Mouse (Mus musculus): ENCODE data around the gene Arfgap2. TPM values are rescaled to one million over a fixed set of nuclear protein-coding genes. Genes with fewer than 3 reads are reported as not detected.

Arfgap2 gene
- polyA plus RNA-seq, 1 experiment: 34.7 TPM

DNA sequence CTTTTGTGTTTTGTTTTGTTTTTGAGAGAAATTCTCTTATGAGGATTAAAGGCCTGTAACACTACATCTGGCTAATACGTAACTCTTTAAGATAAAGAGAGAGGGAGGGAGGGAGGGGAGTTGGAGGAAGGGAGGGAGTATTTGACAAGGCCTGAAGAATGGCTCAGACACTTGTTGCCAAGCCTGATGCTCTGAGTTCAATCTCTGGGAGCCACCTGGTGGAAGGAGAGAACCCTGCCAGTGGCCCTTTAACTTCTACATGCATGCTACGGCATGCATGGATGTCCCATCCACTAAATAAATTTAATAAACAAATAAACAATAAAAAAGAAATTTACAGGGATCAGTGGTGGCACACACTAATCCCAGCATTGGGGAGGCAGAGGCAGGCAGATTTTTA, 37.1 kb downstream of the Arfgap2 start:
- DNase-seq (ENCODE audit: low read depth, low spot score): no peak
- 51% methylated on average over 2 of the region's 2 CpGs for WGBS

GRCm38 (mm10) chr2:91302845-91303244, 38.1 kb downstream of the Arfgap2 start:
- WGBS: 94% methylated on average over 3 of the region's 3 CpGs
- no peak for DNase-seq (ENCODE audit: low read depth, low spot score)

- WGBS: 97% methylated on average over 9 of the region's 9 CpGs
Observed at GRCm38 (mm10) chr2:91305926-91306325, 41.2 kb downstream of the Arfgap2 start.

DNA sequence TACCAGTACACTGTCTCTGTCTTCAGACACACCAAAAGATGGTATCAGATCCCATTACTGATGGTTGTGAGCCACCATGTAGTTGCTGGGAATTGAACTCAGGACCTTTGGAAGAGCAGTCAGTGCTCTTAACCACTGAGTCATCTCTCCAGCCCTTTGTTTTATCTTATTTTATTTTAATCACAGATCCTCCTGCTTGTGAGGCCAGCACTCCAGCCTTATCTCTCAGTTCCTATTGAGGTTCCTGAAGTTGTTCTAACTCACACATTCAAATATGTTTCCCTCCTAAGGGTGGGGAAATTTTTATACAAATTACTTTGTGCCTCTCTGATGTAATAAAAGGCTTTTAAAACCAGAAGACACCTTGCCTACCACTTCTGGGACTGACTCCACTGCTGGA, 41.8 kb downstream of the Arfgap2 start:
- no peak for DNase-seq (ENCODE audit: low read depth, low spot score)

More at GRCm38 (mm10) chr2:91305926-91306325, 41.2 kb downstream of the Arfgap2 start:
- no peak for DNase-seq (ENCODE audit: low read depth, low spot score)

- 15% methylated on average over 5 of the region's 5 CpGs for WGBS
- DNase-seq (ENCODE audit: low read depth, low spot score): no peak
Observed at GRCm38 (mm10) chr2:91308680-91309079, 43.9 kb downstream of the Arfgap2 start.

GRCm38 (mm10) chr2:91309546-91309945, 44.8 kb downstream of the Arfgap2 start:
- DNase-seq (ENCODE audit: low read depth, low spot score): no peak
- WGBS: 30% methylated on average over 3 of the region's 3 CpGs

DNA sequence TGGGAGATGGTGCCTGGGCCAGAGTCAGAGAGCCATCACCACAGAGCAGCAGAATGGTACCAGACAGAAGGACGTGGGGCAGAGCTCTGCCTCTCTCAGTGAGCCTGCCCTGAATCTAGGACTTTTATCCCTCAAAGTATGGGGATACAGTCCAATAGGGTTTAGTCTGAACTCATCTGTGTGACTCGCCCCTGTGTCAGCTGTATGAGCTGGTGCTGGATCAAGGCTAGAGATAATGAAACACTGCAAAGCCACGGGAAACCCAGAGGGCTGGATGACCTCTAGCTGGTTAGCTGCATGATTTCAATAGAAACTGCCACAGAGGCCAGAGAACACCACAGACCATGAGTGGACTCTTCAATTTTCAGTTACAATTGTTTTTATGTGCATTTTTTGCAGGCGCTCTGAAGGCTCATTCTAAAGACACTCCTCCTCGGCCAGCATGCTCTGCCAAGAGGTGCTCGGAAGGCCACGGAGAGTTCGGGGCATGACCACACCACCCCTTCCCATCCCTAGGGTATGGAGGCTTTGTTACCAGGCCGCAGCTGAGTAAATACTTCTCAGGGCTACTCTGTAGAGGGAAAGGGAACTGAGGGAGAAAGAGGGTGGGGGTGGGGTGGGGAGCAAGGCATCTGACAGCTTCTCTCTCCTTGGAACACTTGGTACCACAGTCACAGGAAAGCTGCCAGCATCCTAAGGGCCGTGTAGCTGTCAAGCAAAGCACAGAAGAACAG, 48.0 kb downstream of the Arfgap2 start:
- no peak for DNase-seq (ENCODE audit: low read depth, low spot score)
- WGBS: 35% methylated on average over 10 of the region's 10 CpGs

DNA sequence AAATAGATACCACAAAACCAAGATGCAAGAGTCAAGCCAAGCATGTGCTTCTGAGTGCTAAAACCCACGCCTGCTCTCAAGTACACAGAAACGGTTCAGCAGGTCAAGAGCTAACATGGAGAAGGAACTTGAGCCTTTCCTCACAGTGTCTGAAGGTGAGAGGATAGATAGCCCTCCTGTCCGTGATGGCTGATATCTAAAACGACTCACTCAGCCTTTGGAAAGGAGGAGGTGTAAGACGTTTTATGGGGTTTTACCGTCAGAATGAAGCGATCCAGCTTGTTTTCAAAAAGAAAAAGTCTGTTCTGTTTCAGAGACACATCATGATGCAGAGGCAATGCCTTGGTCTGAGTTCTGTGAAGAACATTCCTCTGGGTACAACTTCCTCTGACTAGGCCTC, 49.4 kb downstream of the Arfgap2 start:
- DNase-seq (ENCODE audit: low read depth, low spot score): no peak
- 82% methylated on average over 7 of the region's 7 CpGs for WGBS

- DNase-seq (ENCODE audit: low read depth, low spot score): no peak
- 42% methylated on average over 10 of the region's 10 CpGs for WGBS
Observed at GRCm38 (mm10) chr2:91320559-91321529, 56.1 kb downstream of the Arfgap2 start.

GRCm38 (mm10) chr2:91321923-91322322, 57.1 kb downstream of the Arfgap2 start:
- no peak for DNase-seq (ENCODE audit: low read depth, low spot score)
- 34% methylated on average over 2 of the region's 2 CpGs for WGBS

DNA sequence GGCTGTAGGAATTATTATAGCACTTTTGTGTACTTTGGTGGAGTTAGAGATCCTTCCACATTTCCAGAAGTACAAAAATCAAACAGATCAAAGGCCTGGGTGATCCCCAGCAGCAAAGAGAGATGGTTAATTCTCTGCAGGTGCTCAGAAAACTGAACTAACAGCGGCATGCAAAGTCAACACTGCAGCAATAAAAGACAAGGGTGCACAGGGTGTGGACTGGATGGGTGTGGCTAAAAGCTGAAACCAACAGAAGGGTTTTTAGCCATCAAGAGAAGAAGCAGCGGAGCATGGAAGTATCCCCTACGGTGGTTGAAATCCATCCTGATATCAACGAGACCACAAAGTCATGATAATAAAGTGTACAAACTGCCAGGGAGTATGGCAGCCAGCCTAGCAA, 57.7 kb downstream of the Arfgap2 start:
- 25% methylated on average over 4 of the region's 4 CpGs for WGBS
- DNase-seq (ENCODE audit: low read depth, low spot score): peak; percentile 67

DNA sequence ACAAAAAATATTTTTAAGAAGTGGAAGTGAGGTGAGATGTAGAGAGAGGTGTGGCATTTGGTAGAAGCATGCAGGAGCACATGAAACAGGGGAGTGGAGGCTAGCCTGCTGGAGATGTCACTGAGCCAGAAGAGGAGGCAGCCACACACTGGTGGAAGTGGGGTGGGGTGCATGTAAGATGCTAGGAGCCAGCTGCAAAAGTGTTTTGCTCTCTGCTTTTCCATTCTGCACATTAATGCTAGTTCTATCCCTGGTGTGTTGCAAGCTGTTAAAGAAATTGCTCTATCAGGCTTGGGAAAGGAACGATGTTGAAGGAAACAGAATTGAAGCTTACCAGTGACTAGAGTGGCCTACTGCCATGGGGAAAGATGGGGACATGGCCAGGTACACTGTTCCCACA, 59.6 kb downstream of the Arfgap2 start:
- WGBS: 76% methylated on average over 1 of the region's 1 CpGs
- DNase-seq (ENCODE audit: low read depth, low spot score): no peak

DNA sequence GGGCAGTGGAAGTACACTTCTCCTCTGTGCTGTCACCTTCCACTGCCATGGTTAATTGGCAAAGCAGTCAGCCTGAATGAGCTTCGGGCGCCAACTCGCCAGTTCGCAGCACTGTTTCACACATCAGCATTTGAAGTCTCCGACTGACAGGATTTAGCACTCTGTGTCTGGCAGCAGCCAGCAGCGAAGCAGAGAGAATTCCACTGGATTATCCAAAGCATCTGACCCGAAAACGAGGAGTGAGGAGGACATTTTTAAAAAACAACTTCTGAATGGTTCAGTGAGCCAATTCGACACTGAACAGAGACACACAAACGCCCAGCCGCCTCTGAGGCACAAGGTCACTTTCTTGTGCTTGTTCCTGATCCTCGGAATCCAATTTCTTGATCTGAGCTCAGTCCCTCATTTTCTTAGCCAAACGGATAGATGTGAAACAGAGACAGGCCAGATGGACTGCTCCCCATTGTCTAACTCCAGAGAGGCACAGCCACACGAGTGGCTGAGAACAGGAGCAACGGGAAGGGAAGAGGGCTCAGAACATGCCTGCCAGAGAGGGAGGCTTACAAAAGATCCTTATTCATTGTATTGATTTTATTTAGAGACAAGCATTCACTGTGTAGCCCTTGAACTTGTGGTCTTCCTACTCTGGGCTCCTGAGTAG, 60.1 kb downstream of the Arfgap2 start:
- WGBS: 74% methylated on average over 15 of the region's 15 CpGs
- no peak for DNase-seq (ENCODE audit: low read depth, low spot score)

Other genes with a start within 250 kb of the Arfgap2 start
- gene Rapsn, start 229.4 kb upstream of the Arfgap2 start, polyA plus RNA-seq (2012; rRNA removed): 0.49 and 0.50 TPM in 2 replicates
- 112 and 116 TPM in 2 replicates for gene Psmc3, start 211.0 kb upstream of the Arfgap2 start, polyA plus RNA-seq (2012; rRNA removed)
- gene Slc39a13, start 194.6 kb upstream of the Arfgap2 start, polyA plus RNA-seq (2012; rRNA removed): 21.4 and 22.7 TPM in 2 replicates
- gene Spi1, start 182.6 kb upstream of the Arfgap2 start, polyA plus RNA-seq (2012; rRNA removed): 26.7 and 32.6 TPM in 2 replicates
- gene Mybpc3, start 146.8 kb upstream of the Arfgap2 start, polyA plus RNA-seq (2012; rRNA removed): 0.10 and 0.11 TPM in 2 replicates
- gene Madd, start 81.1 kb upstream of the Arfgap2 start, polyA plus RNA-seq (2012; rRNA removed): 11.2 and 16.8 TPM in 2 replicates
- 70.2 and 109 TPM in 2 replicates for gene Nr1h3, start 62.1 kb upstream of the Arfgap2 start, polyA plus RNA-seq (2012; rRNA removed)
- gene Acp2, start 62.1 kb upstream of the Arfgap2 start, polyA plus RNA-seq (2012; rRNA removed): 17.8 and 34.3 TPM in 2 replicates
- 10.3 and 14.4 TPM in 2 replicates for gene Ddb2, start 28.0 kb upstream of the Arfgap2 start, polyA plus RNA-seq (2012; rRNA removed)
- 2.8 and 3.7 TPM in 2 replicates for gene Pacsin3, start 9.0 kb upstream of the Arfgap2 start, polyA plus RNA-seq (2012; rRNA removed)
- 8.4 and 8.5 TPM in 2 replicates for gene 1110051M20Rik, start 179.7 kb downstream of the Arfgap2 start, polyA plus RNA-seq (2012; rRNA removed)
- 7.4 and 13.1 TPM in 2 replicates for gene Lrp4, start 192.5 kb downstream of the Arfgap2 start, polyA plus RNA-seq (2012; rRNA removed)

Measured in large intestine, adult 2 months (tissue).